Mouse (Mus musculus): Measurements from ENCODE around the gene Taf12. TPM values are rescaled to one million over a fixed set of nuclear protein-coding genes. Genes with fewer than 3 reads are reported as not detected.
"Not testable (repeated sequence)": the region's sequence is repeated elsewhere in the genome, so short reads cannot be mapped to it uniquely, and the experiment has no call there.

Taf12 gene
- total and polyA plus RNA-seq, 3 experiments: 16.1 to 34.6 (median 29.8) TPM

- 53% methylated on average over 6 of the region's 6 CpGs for WGBS
- H3K4me1 ChIP-seq (ENCODE audit: control insufficient read depth, insufficient read depth, low read length); DNase-seq; H3K9ac ChIP-seq (ENCODE audit: low read depth, low read length); intact Hi-C loops (cut with DNase I); H3K27ac ChIP-seq; H3K36me3 ChIP-seq (ENCODE audit: control insufficient read depth, insufficient read depth, low read length); H3K79me2 ChIP-seq (replicated peaks; ENCODE audit: control insufficient read depth, insufficient read depth, low read length); H3K27me3 ChIP-seq (ENCODE audit: control insufficient read depth, insufficient read depth, low read length): not testable (repeated sequence)
- TF ChIP-seq CTCF (IDR thresholded peaks at IDR 0.05): peak; percentile 2; the same call in 1 of the 2 replicates
- peak overlapping the region; percentile 59 for H3K4me3 ChIP-seq
These were observed 29.3 kb downstream of the Taf12 start for GRCm38 (mm10) chr4:132303484-132303883.

- peaks cover 3% of the 10 kb centered on the region; the same call in 1 of the 2 replicates for H3K36me3 ChIP-seq (ENCODE audit: control insufficient read depth, insufficient read depth, low read length)
- intact Hi-C loops (cut with DNase I): no loop called here
- DNase-seq: no peak
- H3K9ac ChIP-seq (ENCODE audit: low read depth, low read length): no peak overlapping the region
- H3K27ac ChIP-seq: no peak overlapping the region
- no peaks in the 10 kb centered on the region for H3K27me3 ChIP-seq (ENCODE audit: control insufficient read depth, insufficient read depth, low read length)
- peaks cover 11% of the 10 kb centered on the region for H3K4me1 ChIP-seq (ENCODE audit: control insufficient read depth, insufficient read depth, low read length)
- no peak for TF ChIP-seq EP300 (IDR thresholded peaks at IDR 0.05; ENCODE audit: insufficient read depth, low read depth, low read length)
- no peak for TF ChIP-seq POLR2A (IDR thresholded peaks at IDR 0.05; ENCODE audit: insufficient read depth, low read depth, low read length)
- TF ChIP-seq CTCF (IDR thresholded peaks at IDR 0.05): no peak
- H3K79me2 ChIP-seq (replicated peaks; ENCODE audit: control insufficient read depth, insufficient read depth, low read length): no peaks in the 10 kb centered on the region
- H3K4me3 ChIP-seq: no peak overlapping the region
- WGBS: 91% methylated on average over 8 of the region's 8 CpGs
These were observed 31.1 kb downstream of the Taf12 start for GRCm38 (mm10) chr4:132305276-132305675.

GRCm38 (mm10) chr4:132306004-132306403, 31.8 kb downstream of the Taf12 start:
- H3K27ac ChIP-seq: no peak overlapping the region
- no peaks in the 10 kb centered on the region for H3K79me2 ChIP-seq (replicated peaks; ENCODE audit: control insufficient read depth, insufficient read depth, low read length)
- no peak for DNase-seq
- intact Hi-C loops (cut with DNase I): no loop called here
- peaks cover 9% of the 10 kb centered on the region for H3K36me3 ChIP-seq (ENCODE audit: control insufficient read depth, insufficient read depth, low read length)
- H3K4me1 ChIP-seq (ENCODE audit: control insufficient read depth, insufficient read depth, low read length): peaks cover 11% of the 10 kb centered on the region
- TF ChIP-seq CTCF (IDR thresholded peaks at IDR 0.05) (no peak), EP300 (IDR thresholded peaks at IDR 0.05; ENCODE audit: insufficient read depth, low read depth, low read length) (no peak), POLR2A (IDR thresholded peaks at IDR 0.05; ENCODE audit: insufficient read depth, low read depth, low read length) (no peak)
- H3K4me3 ChIP-seq: no peak overlapping the region
- H3K9ac ChIP-seq (ENCODE audit: low read depth, low read length): no peak overlapping the region
- no peaks in the 10 kb centered on the region for H3K27me3 ChIP-seq (ENCODE audit: control insufficient read depth, insufficient read depth, low read length)
- 57% methylated on average over 6 of the region's 6 CpGs for WGBS

- peak; percentile 90 to 92 for DNase-seq
- WGBS: under 1% methylated on average over 41 of the region's 41 CpGs
- H3K36me3 ChIP-seq (ENCODE audit: control insufficient read depth, insufficient read depth, low read length): peaks cover 11% of the 10 kb centered on the region
- H3K27me3 ChIP-seq (ENCODE audit: control insufficient read depth, insufficient read depth, low read length): no peaks in the 10 kb centered on the region
- intact Hi-C loops (cut with DNase I): loop anchor here (1.0 to 2.0 kb wide), 2 partner anchors 34 to 44 kb away; partner anchors contain the start of genes Rcc1 and Taf12
- no peak for TF ChIP-seq CTCF (IDR thresholded peaks at IDR 0.05)
- peak; percentile 100 for TF ChIP-seq POLR2A (IDR thresholded peaks at IDR 0.05; ENCODE audit: insufficient read depth, low read depth, low read length)
- TF ChIP-seq EP300 (IDR thresholded peaks at IDR 0.05; ENCODE audit: insufficient read depth, low read depth, low read length): peak; percentile 68; the same call in 1 of the 2 replicates
- peak overlapping the region; percentile 63 for H3K4me3 ChIP-seq
- H3K79me2 ChIP-seq (replicated peaks; ENCODE audit: control insufficient read depth, insufficient read depth, low read length): no peaks in the 10 kb centered on the region
- peak overlapping the region; percentile 80 for H3K9ac ChIP-seq (ENCODE audit: low read depth, low read length)
- H3K27ac ChIP-seq: peak overlapping the region; percentile 80
- H3K4me1 ChIP-seq (ENCODE audit: control insufficient read depth, insufficient read depth, low read length): peaks cover 5% of the 10 kb centered on the region
These were observed 34.4 kb downstream of the Taf12 start for GRCm38 (mm10) chr4:132308437-132309139.

GRCm38 (mm10) chr4:132309140-132309848, 35.1 kb downstream of the Taf12 start:
- peaks cover 11% of the 10 kb centered on the region for H3K36me3 ChIP-seq (ENCODE audit: control insufficient read depth, insufficient read depth, low read length)
- no peaks in the 10 kb centered on the region for H3K27me3 ChIP-seq (ENCODE audit: control insufficient read depth, insufficient read depth, low read length)
- peak overlapping the region; percentile 80 for H3K27ac ChIP-seq
- H3K79me2 ChIP-seq (replicated peaks; ENCODE audit: control insufficient read depth, insufficient read depth, low read length): no peaks in the 10 kb centered on the region
- intact Hi-C loops (cut with DNase I): loop anchor here (2.0 kb wide), 1 partner anchor 44 kb away; the partner anchor contains the start of gene Rcc1
- no peak for DNase-seq
- TF ChIP-seq EP300 (IDR thresholded peaks at IDR 0.05; ENCODE audit: insufficient read depth, low read depth, low read length): no peak
- no peak for TF ChIP-seq POLR2A (IDR thresholded peaks at IDR 0.05; ENCODE audit: insufficient read depth, low read depth, low read length)
- TF ChIP-seq CTCF (IDR thresholded peaks at IDR 0.05): no peak
- H3K4me3 ChIP-seq: peak overlapping the region; percentile 63
- WGBS: under 1% methylated on average over 15 of the region's 15 CpGs
- H3K4me1 ChIP-seq (ENCODE audit: control insufficient read depth, insufficient read depth, low read length): peaks cover 5% of the 10 kb centered on the region
- peak overlapping the region; percentile 80 for H3K9ac ChIP-seq (ENCODE audit: low read depth, low read length)
